Mouse (Mus musculus) stomach, postnatal 0 days (tissue): ENCODE data around the gene Cramp1l. TPM values are rescaled to one million over a fixed set of nuclear protein-coding genes. Genes with fewer than 3 reads are reported as not detected.

ENCODE experiments used
- ATAC-seq: fragments of 200-750 bp; cut with Nextera tagmentation; 2 replicates; pipeline ENCODE4 v1.8.0; 2017; ENCODE audit not compliant: low FRiP score, low TSS enrichment
- DNase-seq: peaks from one replicate; pipeline ENCODE4 v3.0.0-alpha.2; 2016; ENCODE audit warnings: low spot score
- H3K27ac ChIP-seq: fragments of 300-500 bp; sonication (generic); replicated peaks from 2 replicates; pipeline ENCODE4 v1.5.1; 2014; ENCODE audit warnings: mild to moderate bottlenecking, control low read depth
- H3K27me3 ChIP-seq: fragments of 300-500 bp; sonication (generic); 2 replicates; pipeline ENCODE4 v1.6.1; 2014; ENCODE audit warnings: low read length; ENCODE audit not compliant: control insufficient read depth, insufficient read depth
- H3K36me3 ChIP-seq: fragments of 300-500 bp; sonication (generic); 2 replicates; pipeline ENCODE4 v1.6.1; 2014; ENCODE audit warnings: low read length, mixed read lengths; ENCODE audit not compliant: control insufficient read depth, insufficient read depth
- H3K4me1 ChIP-seq: fragments of 300-500 bp; sonication (generic); replicated peaks from 2 replicates; pipeline ENCODE4 v1.6.1; 2014; ENCODE audit warnings: antibody characterized with exemption; ENCODE audit not compliant: control insufficient read depth, insufficient read depth
- H3K4me2 ChIP-seq: fragments of 300-500 bp; sonication (generic); replicated peaks from 2 replicates; pipeline ENCODE4 v1.6.1; 2014; ENCODE audit warnings: low read depth, mild to moderate bottlenecking, control low read depth, moderate library complexity
- H3K4me3 ChIP-seq: fragments of 300-500 bp; sonication (generic); 2 replicates; pipeline ENCODE4 v1.5.1; 2014; ENCODE audit warnings: low read depth, low read length, control low read depth
- H3K9ac ChIP-seq: fragments of 300-500 bp; sonication (generic); 2 replicates; pipeline ENCODE4 v1.6.1; 2014; ENCODE audit warnings: mild to moderate bottlenecking, low read length, control low read depth, mixed read lengths
- H3K9me3 ChIP-seq: fragments of 300-500 bp; sonication (generic); 2 replicates; pipeline ENCODE4 v1.6.1; 2016; ENCODE audit warnings: low read length; ENCODE audit not compliant: control insufficient read depth
- CTCF ChIP-seq: IDR thresholded peaks from 2 replicates; pipeline ENCODE4 v1.5.1; 2016; ENCODE audit warnings: antibody characterized with exemption, low read depth, mild to moderate bottlenecking, moderate library complexity
- EP300 ChIP-seq: optimal IDR thresholded peaks from 2 replicates; pipeline ENCODE3; 2016; ENCODE audit warnings: antibody characterized with exemption
- WGBS: fragments of 180-500 bp; shearing (Covaris S2); extraction: QIAGEN DNeasy Blood & Tissue Kit; methylation state at CpG from one replicate; pipeline ENCODE4 v1.1.7; 2014; 5-methylcytosine and 5-hydroxymethylcytosine counted together
- polyA plus RNA-seq: library from polyadenylated mRNA; unstranded; fragments of >200 nt; fragmentation: Nextera tagmentation; extraction: Ambion mirVana; gene quantifications from 2 replicates; pipeline ENCODE4 v1.2.1, GENCODE M21; 2015

The Cramp1l gene
- polyA plus RNA-seq, 1 experiment from 2014 or later, result 2.2 TPM

GRCm38 (mm10) chr17:25053274-25053673, 37.7 kb upstream of the Cramp1l start:
- no peak for TF ChIP-seq EP300
- no peak for TF ChIP-seq CTCF
- DNase-seq, result no peak
- 82% methylated on average over 9 of the region's 9 CpGs for WGBS

GRCm38 (mm10) chr17:25047143-25047542, 31.6 kb upstream of the Cramp1l start:
- H3K36me3 ChIP-seq, result peaks cover 3% of the 10 kb centered on the region; the same call in 1 of the 2 replicates
- no peaks in the 10 kb centered on the region for H3K4me1 ChIP-seq
- WGBS, result 92% methylated on average over 5 of the region's 6 CpGs
- H3K4me3 ChIP-seq, result no peak overlapping the region
- H3K27me3 ChIP-seq, result no peaks in the 10 kb centered on the region
- no peak overlapping the region for H3K27ac ChIP-seq
- no peak overlapping the region for H3K9ac ChIP-seq
- TF ChIP-seq CTCF (no peak), EP300 (no peak)
- H3K4me2 ChIP-seq, result no peak overlapping the region
- ATAC-seq (no peak), DNase-seq (no peak)
- H3K9me3 ChIP-seq, result no peaks in the 10 kb centered on the region

More at GRCm38 (mm10) chr17:25053274-25053673, 37.7 kb upstream of the Cramp1l start:
- Histone ChIP-seq H3K9me3 (no peaks in the 10 kb centered on the region), H3K4me3 (no peak overlapping the region), H3K27ac (no peak overlapping the region), H3K9ac (no peak overlapping the region), H3K4me2 (no peak overlapping the region), H3K27me3 (no peaks in the 10 kb centered on the region), H3K4me1 (no peaks in the 10 kb centered on the region), H3K36me3 (no peaks in the 10 kb centered on the region; the same call in none of the 2 replicates)
- no peak for ATAC-seq

DNA sequence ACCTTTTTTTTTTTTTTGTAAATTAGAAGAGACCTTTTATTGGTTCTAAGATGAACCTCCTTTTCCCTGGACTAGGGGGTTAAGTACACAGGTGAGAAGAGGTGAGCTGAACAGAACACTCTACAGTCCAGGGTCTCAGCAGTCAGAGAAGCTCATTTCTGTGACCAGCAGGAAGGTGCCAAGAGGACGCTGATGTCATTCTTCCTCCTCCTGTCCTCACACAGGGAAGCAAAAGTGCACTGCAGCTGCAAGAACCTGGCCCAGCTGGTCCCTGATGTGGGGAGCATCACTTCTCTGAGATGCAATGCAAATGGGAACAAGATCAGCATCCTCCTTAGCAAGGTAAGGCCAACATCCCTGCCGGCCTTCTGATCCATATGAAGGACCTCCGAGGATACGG, 29.7 kb upstream of the Cramp1l start:
- ATAC-seq, result no peak
- 92% methylated on average over 4 of the region's 4 CpGs for WGBS
- Histone ChIP-seq H3K4me1 (no peaks in the 10 kb centered on the region), H3K9me3 (no peaks in the 10 kb centered on the region), H3K4me2 (no peak overlapping the region), H3K36me3 (peaks cover 3% of the 10 kb centered on the region; the same call in 1 of the 2 replicates), H3K27me3 (no peaks in the 10 kb centered on the region), H3K27ac (no peak overlapping the region), H3K9ac (no peak overlapping the region), H3K4me3 (no peak overlapping the region)
- DNase-seq, result no peak
- TF ChIP-seq EP300, result no peak
- no peak for TF ChIP-seq CTCF

DNA sequence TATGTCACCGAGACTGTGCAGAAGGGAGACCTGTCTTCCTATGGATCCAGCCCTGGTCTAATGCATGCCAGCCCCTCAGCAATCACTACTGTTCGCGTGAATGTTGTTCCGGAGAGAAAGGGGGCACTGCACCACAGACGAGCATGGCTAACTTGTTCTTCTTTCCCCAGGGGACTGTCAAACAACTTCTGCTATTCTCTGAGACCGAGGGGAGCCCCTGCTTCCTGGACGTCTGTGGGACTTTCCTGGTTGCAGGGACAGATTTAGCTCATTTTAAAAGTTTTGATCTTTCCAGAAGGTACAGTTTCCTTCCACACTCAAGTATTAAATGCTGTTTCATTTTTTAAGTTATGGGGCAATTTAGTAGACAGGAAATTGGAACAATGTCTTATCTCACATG, 29.3 kb upstream of the Cramp1l start:
- no peaks in the 10 kb centered on the region for H3K27me3 ChIP-seq
- WGBS, result 72% methylated on average over 7 of the region's 7 CpGs
- H3K27ac ChIP-seq, result no peak overlapping the region
- no peaks in the 10 kb centered on the region for H3K4me1 ChIP-seq
- H3K4me2 ChIP-seq, result no peak overlapping the region
- no peaks in the 10 kb centered on the region for H3K9me3 ChIP-seq
- no peak overlapping the region for H3K4me3 ChIP-seq
- TF ChIP-seq EP300, result no peak
- no peak for TF ChIP-seq CTCF
- ATAC-seq, result no peak
- DNase-seq, result no peak
- H3K36me3 ChIP-seq, result peaks cover 3% of the 10 kb centered on the region; the same call in 1 of the 2 replicates
- H3K9ac ChIP-seq, result peak overlapping the region; percentile 4; the same call in 1 of the 2 replicates

GRCm38 (mm10) chr17:25036183-25036582, 20.6 kb upstream of the Cramp1l start:
- Histone ChIP-seq H3K36me3 (peaks cover 13% of the 10 kb centered on the region), H3K4me2 (no peak overlapping the region), H3K27me3 (no peaks in the 10 kb centered on the region), H3K9ac (no peak overlapping the region), H3K9me3 (no peaks in the 10 kb centered on the region), H3K27ac (no peak overlapping the region), H3K4me1 (no peaks in the 10 kb centered on the region), H3K4me3 (no peak overlapping the region)
- no peak for ATAC-seq
- TF ChIP-seq CTCF (peak; percentile 65), EP300 (no peak)
- 62% methylated on average over 4 of the region's 4 CpGs for WGBS
- DNase-seq, result no peak

GRCm38 (mm10) chr17:25016292-25017132, 924 bp upstream of the Cramp1l start:
- H3K9me3 ChIP-seq, result no peaks in the 10 kb centered on the region
- peak; percentile 85 for DNase-seq

More at GRCm38 (mm10) chr17:25016292-25017132, 924 bp upstream of the Cramp1l start:
- ATAC-seq, result peak; percentile 91
- no peaks in the 10 kb centered on the region for H3K27me3 ChIP-seq
- WGBS, result under 1% methylated on average over 55 of the region's 55 CpGs
- H3K9ac ChIP-seq, result peak overlapping the region; percentile 61
- H3K4me1 ChIP-seq, result peaks cover 4% of the 10 kb centered on the region; the same call in 1 of the 2 replicates
- no peaks in the 10 kb centered on the region; the same call in 1 of the 2 replicates for H3K36me3 ChIP-seq
- H3K4me3 ChIP-seq, result peak overlapping the region; percentile 67
- TF ChIP-seq EP300, result no peak
- peak; percentile 64 for TF ChIP-seq CTCF
- H3K4me2 ChIP-seq, result peak overlapping the region; percentile 80
- peak overlapping the region; percentile 81 for H3K27ac ChIP-seq
